Mouse (Mus musculus): Measurements from ENCODE around the gene Pigq. TPM values are rescaled to one million over a fixed set of nuclear protein-coding genes. Genes with fewer than 3 reads are reported as not detected.

Gene Pigq
- polyA plus RNA-seq (2014; fragmentation: Nextera tagmentation; extraction: Ambion mirVana): 61.8 and 62.7 TPM in 2 replicates

DNA sequence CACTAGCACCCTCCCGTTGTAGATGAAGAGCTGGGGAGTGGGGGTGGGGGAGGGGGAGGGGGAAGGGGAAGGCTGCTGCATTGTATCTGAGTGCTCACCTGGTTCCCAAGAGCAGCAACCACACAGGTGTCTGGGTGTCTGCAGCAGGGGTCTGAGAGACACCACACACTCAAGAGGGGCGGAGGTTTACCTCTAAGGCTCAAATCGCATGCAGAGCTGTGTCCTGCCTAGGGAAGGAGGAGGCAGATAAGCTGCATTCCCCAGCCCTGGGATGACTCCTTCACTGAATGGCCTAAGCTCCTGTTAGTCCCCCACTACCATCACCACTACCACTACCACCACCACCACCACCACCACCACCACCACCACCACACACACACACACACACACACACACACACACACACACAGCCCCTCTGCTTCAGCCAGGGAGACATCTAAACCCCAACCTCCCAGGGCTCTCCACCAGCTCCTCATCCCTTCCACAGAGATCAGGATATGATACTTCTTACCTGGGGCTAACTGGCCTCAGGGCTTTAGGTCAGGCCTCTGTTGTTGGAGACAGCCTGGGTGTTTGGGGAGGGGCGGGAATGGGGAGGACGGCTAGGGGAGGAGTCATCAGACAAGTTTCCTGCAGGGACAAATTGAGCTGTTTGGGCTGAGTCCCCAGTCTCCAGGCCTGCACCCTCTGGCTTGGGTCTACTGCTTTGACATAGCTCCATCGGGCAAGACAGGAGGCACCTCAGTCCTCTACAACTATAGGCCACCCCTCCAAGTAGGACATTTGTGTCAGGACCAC, at the start of gene Pigq, which contains the start of gene Nhlrc4:
Pigq (minus strand) TSS at position 571 of the 798 bp plus-strand sequence.
Nhlrc4 (minus strand) TSS at position 596 of the 798 bp plus-strand sequence.
- WGBS: 37% methylated on average over 6 of the region's 6 CpGs
- no peak within 1 kb of the TSS for H3K4me2 ChIP-seq (ENCODE audit: low read length)
- H3K9ac ChIP-seq (ENCODE audit: low read length): no peak within 1 kb of the TSS
- no peak for ATAC-seq (ENCODE audit: insufficient number of reproducible peaks, insufficient read depth, low FRiP score, low read depth)
- H3K36me3 ChIP-seq (ENCODE audit: control insufficient read depth, insufficient read depth, low read length): no peaks in the 10 kb centered on the region
- no peak within 1 kb of the TSS for H3K4me3 ChIP-seq (ENCODE audit: control insufficient read depth in 1 of 2, insufficient read depth in 1 of 2, low read depth in 1 of 2, low read length in 2 of 2)
- H3K9me3 ChIP-seq (ENCODE audit: control insufficient read depth, low read length): no peaks in the 10 kb centered on the region
- peaks cover 1% of the 10 kb centered on the region for H3K27me3 ChIP-seq (ENCODE audit: control insufficient read depth, insufficient read depth, low read length)
- peaks cover 5 to 10% of the 10 kb centered on the region in 2 experiments; a peak in 3 of 4 replicates for H3K4me1 ChIP-seq (ENCODE audit: control insufficient read depth in 2 of 2, insufficient read depth in 2 of 2, low read length in 2 of 2)
- no peak within 1 kb of the TSS for H3K27ac ChIP-seq (replicated peaks in 1 of 2; ENCODE audit: control insufficient read depth in 1 of 2, insufficient read depth in 1 of 2, low read depth in 2 of 2, low read length in 2 of 2)

DNA sequence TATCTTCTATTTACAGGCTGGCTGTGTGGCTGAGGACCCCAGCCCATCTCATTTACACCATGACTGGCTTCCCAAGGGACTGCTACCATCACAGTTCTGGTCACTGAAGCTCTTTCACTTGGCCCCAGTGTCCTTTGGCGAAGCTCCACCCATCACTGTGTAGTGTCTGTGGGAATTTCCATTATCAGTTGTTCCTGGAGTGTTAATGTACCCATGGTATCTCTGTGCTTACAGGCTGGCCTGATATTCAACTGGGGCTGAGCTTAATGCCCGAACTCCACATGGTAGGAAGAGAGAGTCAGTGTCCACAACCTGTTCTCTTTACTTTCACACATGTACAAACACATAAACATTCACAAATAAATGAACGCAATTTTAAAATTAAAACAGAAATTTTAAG, 48.8 kb upstream of the Pigq start:
- Histone ChIP-seq H3K4me3 (ENCODE audit: control insufficient read depth in 1 of 2, insufficient read depth in 1 of 2, low read depth in 1 of 2, low read length in 2 of 2) (no peak overlapping the region), H3K4me1 (ENCODE audit: control insufficient read depth in 2 of 2, insufficient read depth in 2 of 2, low read length in 2 of 2) (no peaks in the 10 kb centered on the region), H3K27me3 (ENCODE audit: control insufficient read depth, insufficient read depth, low read length) (no peaks in the 10 kb centered on the region), H3K4me2 (ENCODE audit: low read length) (no peak overlapping the region), H3K27ac (replicated peaks in 1 of 2; ENCODE audit: control insufficient read depth in 1 of 2, insufficient read depth in 1 of 2, low read depth in 2 of 2, low read length in 2 of 2) (no peak overlapping the region), H3K9me3 (ENCODE audit: control insufficient read depth, low read length) (no peaks in the 10 kb centered on the region), H3K36me3 (ENCODE audit: control insufficient read depth, insufficient read depth, low read length) (peaks cover 88% of the 10 kb centered on the region), H3K9ac (ENCODE audit: low read length) (no peak overlapping the region)
- ATAC-seq (ENCODE audit: insufficient number of reproducible peaks, insufficient read depth, low FRiP score, low read depth): no peak
- 70% methylated on average over 3 of the region's 3 CpGs for WGBS

DNA sequence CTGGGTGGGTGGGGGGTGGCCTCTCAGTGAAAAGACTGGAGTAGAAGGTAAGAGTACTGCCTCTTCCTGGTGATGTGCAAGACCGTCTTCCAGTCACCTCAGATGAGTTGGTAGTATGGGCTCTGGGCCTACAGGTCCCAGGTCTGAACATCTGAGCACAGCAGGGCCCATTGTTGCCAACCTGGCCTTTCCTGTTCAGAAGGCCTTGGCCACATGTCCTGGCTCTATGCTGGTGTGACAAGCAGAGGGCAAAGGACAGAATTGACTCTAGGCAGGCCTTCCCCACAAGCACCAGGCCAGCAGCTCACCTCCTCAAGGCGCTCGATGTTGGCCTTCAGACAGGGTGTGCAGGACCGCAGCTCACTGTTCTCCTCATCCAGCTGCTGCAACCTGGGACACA, 47.5 kb upstream of the Pigq start:
- H3K27me3 ChIP-seq (ENCODE audit: control insufficient read depth, insufficient read depth, low read length): no peaks in the 10 kb centered on the region
- H3K4me3 ChIP-seq (ENCODE audit: control insufficient read depth in 1 of 2, insufficient read depth in 1 of 2, low read depth in 1 of 2, low read length in 2 of 2): no peak overlapping the region
- no peaks in the 10 kb centered on the region for H3K4me1 ChIP-seq (ENCODE audit: control insufficient read depth in 2 of 2, insufficient read depth in 2 of 2, low read length in 2 of 2)
- H3K9me3 ChIP-seq (ENCODE audit: control insufficient read depth, low read length): no peaks in the 10 kb centered on the region
- H3K4me2 ChIP-seq (ENCODE audit: low read length): no peak overlapping the region
- no peak overlapping the region for H3K27ac ChIP-seq (replicated peaks in 1 of 2; ENCODE audit: control insufficient read depth in 1 of 2, insufficient read depth in 1 of 2, low read depth in 2 of 2, low read length in 2 of 2)
- WGBS: 96% methylated on average over 4 of the region's 4 CpGs
- peaks cover 77% of the 10 kb centered on the region for H3K36me3 ChIP-seq (ENCODE audit: control insufficient read depth, insufficient read depth, low read length)
- H3K9ac ChIP-seq (ENCODE audit: low read length): no peak overlapping the region
- ATAC-seq (ENCODE audit: insufficient number of reproducible peaks, insufficient read depth, low FRiP score, low read depth): no peak

- peaks cover 62% of the 10 kb centered on the region for H3K36me3 ChIP-seq (ENCODE audit: control insufficient read depth, insufficient read depth, low read length)
- WGBS: 85% methylated on average over 5 of the region's 5 CpGs
- no peak overlapping the region for H3K27ac ChIP-seq (replicated peaks in 1 of 2; ENCODE audit: control insufficient read depth in 1 of 2, insufficient read depth in 1 of 2, low read depth in 2 of 2, low read length in 2 of 2)
- no peak overlapping the region for H3K4me3 ChIP-seq (ENCODE audit: control insufficient read depth in 1 of 2, insufficient read depth in 1 of 2, low read depth in 1 of 2, low read length in 2 of 2)
- H3K9me3 ChIP-seq (ENCODE audit: control insufficient read depth, low read length): no peaks in the 10 kb centered on the region
- H3K4me1 ChIP-seq (ENCODE audit: control insufficient read depth in 2 of 2, insufficient read depth in 2 of 2, low read length in 2 of 2): no peaks in the 10 kb centered on the region
- H3K27me3 ChIP-seq (ENCODE audit: control insufficient read depth, insufficient read depth, low read length): no peaks in the 10 kb centered on the region
- no peak for ATAC-seq (ENCODE audit: insufficient number of reproducible peaks, insufficient read depth, low FRiP score, low read depth)
- H3K9ac ChIP-seq (ENCODE audit: low read length): no peak overlapping the region
- no peak overlapping the region for H3K4me2 ChIP-seq (ENCODE audit: low read length)
Observed at GRCm38 (mm10) chr17:25990331-25990730, 45.6 kb upstream of the Pigq start.

GRCm38 (mm10) chr17:25985306-25986294, 40.9 kb upstream of the Pigq start, which contains the start of gene Capn15:
Capn15 (minus strand) TSS chr17:25985796.
- peak within 1 kb of the TSS; percentile 71 to 91 for H3K4me3 ChIP-seq (ENCODE audit: control insufficient read depth in 1 of 2, insufficient read depth in 1 of 2, low read depth in 1 of 2, low read length in 2 of 2)
- peak within 1 kb of the TSS; percentile 71 to 94 for H3K27ac ChIP-seq (replicated peaks in 1 of 2; ENCODE audit: control insufficient read depth in 1 of 2, insufficient read depth in 1 of 2, low read depth in 2 of 2, low read length in 2 of 2)
- peak within 1 kb of the TSS; percentile 95 for H3K9ac ChIP-seq (ENCODE audit: low read length)
- H3K4me2 ChIP-seq (ENCODE audit: low read length): peak within 1 kb of the TSS; percentile 94
- under 1% methylated on average over 90 of the region's 91 CpGs for WGBS
- peaks cover 6 to 22% of the 10 kb centered on the region in 2 experiments; a peak in 3 of 4 replicates for H3K4me1 ChIP-seq (ENCODE audit: control insufficient read depth in 2 of 2, insufficient read depth in 2 of 2, low read length in 2 of 2)
- peak; percentile 99 for ATAC-seq (ENCODE audit: insufficient number of reproducible peaks, insufficient read depth, low FRiP score, low read depth)
- H3K36me3 ChIP-seq (ENCODE audit: control insufficient read depth, insufficient read depth, low read length): peaks cover 20% of the 10 kb centered on the region
- H3K9me3 ChIP-seq (ENCODE audit: control insufficient read depth, low read length): no peaks in the 10 kb centered on the region
- no peaks in the 10 kb centered on the region for H3K27me3 ChIP-seq (ENCODE audit: control insufficient read depth, insufficient read depth, low read length)

GRCm38 (mm10) chr17:25984556-25985305, 40.0 kb upstream of the Pigq start:
- ATAC-seq (ENCODE audit: insufficient number of reproducible peaks, insufficient read depth, low FRiP score, low read depth): peak; percentile 5; the same call in 1 of the 2 replicates
- no peaks in the 10 kb centered on the region for H3K9me3 ChIP-seq (ENCODE audit: control insufficient read depth, low read length)
- 8% methylated on average over 17 of the region's 17 CpGs for WGBS
- H3K4me1 ChIP-seq (ENCODE audit: control insufficient read depth in 2 of 2, insufficient read depth in 2 of 2, low read length in 2 of 2): peaks cover 9 to 29% of the 10 kb centered on the region in 2 experiments
- H3K9ac ChIP-seq (ENCODE audit: low read length): peak overlapping the region; percentile 95
- H3K27ac ChIP-seq (replicated peaks in 1 of 2; ENCODE audit: control insufficient read depth in 1 of 2, insufficient read depth in 1 of 2, low read depth in 2 of 2, low read length in 2 of 2): peak overlapping the region; percentile 66 to 94
- no peaks in the 10 kb centered on the region for H3K27me3 ChIP-seq (ENCODE audit: control insufficient read depth, insufficient read depth, low read length)
- H3K4me3 ChIP-seq (ENCODE audit: control insufficient read depth in 1 of 2, insufficient read depth in 1 of 2, low read depth in 1 of 2, low read length in 2 of 2): peak overlapping the region; percentile 71 to 91
- H3K36me3 ChIP-seq (ENCODE audit: control insufficient read depth, insufficient read depth, low read length): peaks cover 11% of the 10 kb centered on the region
- peak overlapping the region; percentile 94 for H3K4me2 ChIP-seq (ENCODE audit: low read length)
